In genomic region chr10:57841638-57842509, GRCm38 (mm10) we compare ENCODE assay signal across 8 mouse cellular contexts. TPM values are rescaled to one million over a fixed set of nuclear protein-coding genes. Genes with fewer than 3 reads are reported as not detected.
DNase-seq lines count a peak whose midpoint lies in the region; TF ChIP-seq lines count a peak whose summit lies in the region.

No protein-coding gene starts in this region.

- DNase-seq in CD4-positive, CD25-positive, alpha-beta regulatory T cell, adult 2 months (ENCODE audit: low read depth, low spot score), result peak; percentile 83
- peak; percentile 77 for DNase-seq in NIH3T3 (ENCODE audit: low read depth)
- DNase-seq in cerebellum, adult 9-11 months, result peak; percentile 35
- peak; percentile 18 to 52 for DNase-seq in frontal cortex, postnatal 10 days (ENCODE audit: low spot score in 2 of 2)
- DNase-seq in kidney, postnatal 10 days, result peak; percentile 67
- DNase-seq in lung, adult 2 months, result peak; percentile 29
- peak; percentile 33 for DNase-seq in retina, adult 2 months (ENCODE audit: low read depth, low spot score)
- no peak for DNase-seq in yolk sac, embryonic 10.5 days (ENCODE audit: low spot score)

- no peak overlapping the region for H3K4me3 ChIP-seq in lung, adult 2 months (replicated peaks; ENCODE audit: extremely low read depth, low read depth, low read length)

- H3K4me1 ChIP-seq in lung, adult 2 months (ENCODE audit: control insufficient read depth, insufficient read depth, low read length), result no peaks in the 10 kb centered on the region

- 35% methylated on average over 8 of the region's 8 CpGs for WGBS in lung, adult 2 months

- no peak for TF ChIP-seq POLR2A in lung, adult 2 months (IDR thresholded peaks at IDR 0.05; ENCODE audit: borderline replicate concordance, extremely low read depth, low read depth, low read length)

- peak; percentile 73 for TF ChIP-seq CTCF in lung, adult 2 months (IDR thresholded peaks at IDR 0.05; ENCODE audit: insufficient read depth, low read length)

RNA-seq across cellular contexts. Expression of gene Smpdl3a, which starts 47.7 kb away (rescaled TPM):
- 167 and 190 TPM in 2 replicates for polyA plus RNA-seq in lung, adult 2 months (2012; rRNA removed)

RNA-seq across cellular contexts. Expression of gene Fabp7, which starts 57.2 kb away (rescaled TPM):
- 0.26 TPM in 1 of 2 replicates, not detected in the other for polyA plus RNA-seq in lung, adult 2 months (2012; rRNA removed)
